Mouse (Mus musculus) cerebellum, postnatal 14 days (tissue): ENCODE measurements around the gene Hist1h2bf.
"Not testable (repeated sequence)": the region's sequence is repeated elsewhere in the genome, so short reads cannot be mapped to it uniquely, and the experiment has no call there.

ENCODE experiments used
- DNase-seq, 2 experiments: peaks; one replicate each; pipeline ENCODE4 v3.0.0; 2021; ENCODE audit warnings: mixed read lengths in 2 of 2

Gene Hist1h2bf

GRCm38 (mm10) chr13:23570261-23571021 is 3.6 kb downstream of the Hist1h2bf start:
- not testable (repeated sequence) for DNase-seq

- DNase-seq = no peak
Measured at GRCm38 (mm10) chr13:23564482-23564881, 9.5 kb downstream of the Hist1h2bf start.

DNA sequence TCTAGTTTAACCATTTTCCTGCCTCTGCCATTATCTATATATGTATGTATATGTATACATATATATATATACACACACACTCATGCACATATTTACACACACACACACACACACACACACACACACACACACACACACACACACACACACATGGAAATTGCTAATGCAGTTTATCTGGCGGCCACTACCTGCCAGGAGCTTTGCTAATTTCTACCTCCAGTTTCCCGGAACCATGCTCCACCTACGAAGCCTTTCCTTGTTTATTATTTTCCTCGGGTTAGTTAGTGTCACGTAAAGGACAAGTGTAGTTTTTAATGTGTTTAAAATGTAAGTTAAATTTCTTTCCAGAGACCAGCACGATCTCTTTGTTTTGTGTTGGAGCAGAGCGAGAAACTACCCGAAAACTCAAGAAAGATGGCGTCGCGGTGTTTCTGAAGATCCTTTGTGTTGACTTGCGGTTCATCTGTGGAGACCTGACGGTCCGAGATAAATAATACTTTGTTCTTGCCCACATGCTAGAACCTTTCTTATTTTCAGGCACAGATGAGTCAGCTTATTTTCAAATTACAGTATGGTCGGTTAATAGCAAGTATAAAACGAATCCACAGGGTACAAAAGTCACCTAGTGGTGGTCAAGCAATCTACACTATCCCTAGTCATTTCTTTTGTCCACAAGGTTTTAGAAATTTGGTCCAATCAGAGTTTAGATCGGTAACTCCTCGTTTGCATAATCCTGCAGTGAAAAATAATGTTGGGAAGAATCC is 11.1 kb downstream of the Hist1h2bf start:
- peak; percentile 49 to 53 for DNase-seq

DNA sequence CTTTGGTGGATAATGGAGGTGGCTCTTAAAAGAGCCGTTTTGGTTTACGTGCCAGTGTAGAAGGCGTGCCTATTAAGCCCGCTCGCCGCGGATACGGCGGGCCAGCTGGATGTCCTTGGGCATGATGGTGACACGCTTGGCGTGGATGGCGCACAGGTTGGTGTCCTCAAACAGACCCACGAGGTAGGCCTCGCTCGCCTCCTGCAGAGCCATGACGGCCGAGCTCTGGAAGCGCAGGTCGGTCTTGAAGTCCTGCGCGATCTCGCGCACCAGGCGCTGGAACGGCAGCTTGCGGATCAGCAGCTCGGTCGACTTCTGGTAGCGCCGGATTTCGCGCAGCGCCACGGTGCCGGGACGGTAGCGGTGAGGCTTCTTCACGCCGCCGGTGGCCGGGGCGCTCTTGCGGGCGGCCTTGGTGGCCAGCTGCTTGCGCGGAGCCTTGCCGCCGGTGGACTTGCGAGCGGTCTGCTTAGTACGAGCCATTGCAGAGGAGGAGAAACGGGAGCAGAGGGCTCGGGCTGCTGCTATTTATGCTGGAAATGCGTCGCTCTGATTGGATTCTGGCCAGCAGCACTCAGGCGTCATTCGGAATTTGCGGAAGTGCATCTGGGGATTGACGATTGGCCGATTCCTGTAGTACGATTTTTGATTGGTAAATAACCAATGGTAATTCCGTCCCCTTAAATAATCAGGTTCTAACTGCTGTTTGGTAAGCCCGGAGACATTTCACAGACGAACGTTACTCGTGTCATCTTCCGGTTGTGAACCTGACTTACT is 11.9 kb downstream of the Hist1h2bf start, which contains the start of gene Hist1h3e:
Gene Hist1h3e, minus strand, starts transcription at position 487 of the 777 bp plus-strand sequence.
- peak; percentile 93 to 94 for DNase-seq

DNA sequence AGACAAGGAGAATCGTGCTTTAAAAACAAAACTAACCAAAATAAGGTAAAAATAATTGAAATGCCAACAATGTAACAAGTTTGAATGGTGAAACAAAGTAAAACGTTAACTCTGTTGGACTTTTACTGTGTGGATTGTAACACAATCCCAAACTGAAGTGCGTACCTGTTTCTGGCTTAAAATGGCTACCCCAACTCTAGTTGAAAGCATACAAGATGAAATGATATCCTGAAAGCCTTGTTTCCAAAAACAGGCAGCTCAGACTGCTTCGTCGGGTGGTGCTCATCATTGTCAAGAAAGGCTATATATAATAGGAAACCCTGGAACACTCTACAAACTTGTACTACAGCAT is 12.5 kb downstream of the Hist1h2bf start:
- DNase-seq = not testable (repeated sequence)

- DNase-seq = not testable (repeated sequence)
Measured at GRCm38 (mm10) chr13:23560699-23561098, 13.3 kb downstream of the Hist1h2bf start.

DNA sequence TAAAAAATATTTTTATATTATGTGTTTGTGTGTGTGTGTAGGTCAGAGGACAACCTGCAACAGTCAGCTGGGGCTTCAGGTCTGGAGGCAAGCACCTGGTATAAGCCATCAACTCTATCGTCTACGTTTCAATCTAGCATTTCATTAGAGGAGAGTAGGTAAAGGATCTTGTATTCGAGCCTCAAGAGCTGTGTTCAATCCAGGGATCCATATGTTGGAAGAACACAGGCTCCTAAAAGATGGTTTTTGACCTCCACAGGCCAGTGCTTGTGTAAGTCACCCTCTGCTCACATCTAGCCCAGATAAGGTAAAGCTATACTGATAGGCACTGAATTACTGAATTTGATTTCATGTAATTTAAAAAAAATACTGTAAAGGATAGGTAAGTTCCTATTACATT is 17.1 kb downstream of the Hist1h2bf start:
- DNase-seq = no peak

- peak; percentile 62 to 79 for DNase-seq
Measured at GRCm38 (mm10) chr13:23555839-23556416, 18.1 kb downstream of the Hist1h2bf start.

DNA sequence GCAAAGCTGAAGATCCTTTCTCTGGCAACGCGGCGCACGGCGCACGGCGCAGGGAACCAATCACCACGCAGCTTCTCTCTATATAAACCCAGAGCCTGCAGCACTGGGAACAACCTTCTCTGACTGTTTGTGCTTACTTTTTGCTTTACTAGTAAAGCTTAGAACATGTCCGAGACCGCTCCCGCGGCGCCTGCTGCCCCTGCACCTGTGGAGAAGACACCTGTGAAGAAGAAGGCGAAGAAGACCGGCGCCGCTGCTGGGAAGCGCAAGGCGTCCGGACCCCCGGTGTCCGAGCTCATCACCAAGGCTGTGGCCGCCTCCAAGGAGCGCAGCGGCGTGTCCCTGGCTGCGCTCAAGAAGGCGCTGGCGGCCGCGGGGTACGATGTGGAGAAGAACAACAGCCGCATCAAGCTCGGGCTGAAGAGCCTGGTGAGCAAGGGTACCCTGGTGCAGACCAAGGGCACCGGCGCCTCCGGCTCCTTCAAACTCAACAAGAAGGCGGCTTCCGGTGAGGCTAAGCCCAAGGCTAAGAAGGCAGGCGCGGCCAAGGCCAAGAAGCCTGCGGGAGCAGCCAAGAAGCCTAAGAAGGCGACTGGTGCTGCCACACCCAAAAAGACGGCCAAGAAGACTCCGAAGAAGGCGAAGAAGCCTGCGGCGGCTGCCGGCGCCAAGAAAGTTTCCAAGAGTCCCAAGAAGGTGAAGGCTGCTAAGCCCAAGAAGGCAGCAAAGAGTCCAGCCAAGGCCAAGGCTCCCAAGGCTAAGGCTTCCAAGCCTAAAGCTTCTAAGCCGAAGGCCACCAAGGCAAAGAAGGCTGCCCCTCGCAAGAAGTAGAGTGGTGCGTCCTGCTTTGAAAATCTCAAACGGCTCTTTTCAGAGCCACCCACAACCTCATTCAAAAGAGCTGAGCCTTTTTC is 18.8 kb downstream of the Hist1h2bf start:
- peak; percentile 61 to 63 for DNase-seq

DNA sequence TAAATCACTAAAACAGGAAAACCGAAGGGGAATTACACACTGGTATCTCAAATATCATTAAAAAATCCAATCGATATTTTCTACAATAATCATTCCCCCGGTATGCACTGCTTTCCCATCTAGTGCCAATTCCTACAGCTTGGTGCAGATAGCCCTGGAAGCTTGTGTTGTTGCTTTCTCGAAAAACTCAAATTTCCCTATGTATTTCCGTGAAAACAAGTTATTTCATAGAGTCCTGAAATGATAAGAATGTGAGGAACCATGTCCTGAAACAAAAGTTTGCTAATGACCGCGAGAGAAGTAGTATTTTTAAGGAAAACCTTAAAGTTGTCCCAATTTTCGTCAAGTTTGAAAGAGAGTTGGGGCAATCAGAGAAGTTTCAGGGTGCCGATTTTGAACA is 19.6 kb downstream of the Hist1h2bf start:
- no peak for DNase-seq

- DNase-seq = no peak
Measured at GRCm38 (mm10) chr13:23552962-23553361, 21.0 kb downstream of the Hist1h2bf start, which contains the start of gene Hist1h1d. Gene Hist1h1d, plus strand, starts transcription at chr13:23553262.

GRCm38 (mm10) chr13:23551931-23552914 is 21.8 kb downstream of the Hist1h2bf start:
- no peak for DNase-seq

DNA sequence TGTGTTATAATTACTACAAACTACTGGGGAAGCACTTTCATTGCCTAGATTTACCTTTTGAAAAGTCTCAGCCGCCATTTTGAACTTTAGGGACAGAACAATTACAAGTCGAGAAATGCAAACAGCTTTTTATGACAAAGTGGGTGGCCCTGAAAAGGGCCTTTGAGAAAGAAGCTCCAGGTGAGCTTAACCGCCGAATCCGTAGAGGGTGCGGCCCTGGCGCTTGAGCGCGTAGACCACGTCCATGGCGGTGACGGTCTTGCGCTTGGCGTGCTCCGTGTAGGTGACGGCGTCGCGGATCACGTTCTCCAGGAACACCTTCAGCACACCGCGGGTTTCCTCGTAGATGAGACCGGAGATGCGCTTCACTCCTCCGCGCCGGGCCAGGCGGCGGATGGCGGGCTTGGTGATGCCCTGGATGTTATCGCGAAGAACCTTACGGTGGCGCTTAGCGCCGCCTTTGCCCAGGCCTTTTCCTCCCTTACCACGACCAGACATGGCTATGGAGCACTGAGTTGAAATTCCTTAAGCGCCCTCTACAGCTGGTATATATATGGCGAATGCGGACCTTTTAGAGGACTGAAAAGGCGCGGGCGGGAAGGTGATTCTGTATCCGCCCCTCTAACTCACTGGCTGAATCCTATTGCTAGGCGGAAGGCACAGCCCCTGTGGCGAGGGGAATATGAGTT is 22.7 kb downstream of the Hist1h2bf start, which contains the start of gene Hist1h4f:
Gene Hist1h4f, minus strand, starts transcription at position 503 of the 689 bp plus-strand sequence.
- DNase-seq = peak; percentile 87 to 92

DNA sequence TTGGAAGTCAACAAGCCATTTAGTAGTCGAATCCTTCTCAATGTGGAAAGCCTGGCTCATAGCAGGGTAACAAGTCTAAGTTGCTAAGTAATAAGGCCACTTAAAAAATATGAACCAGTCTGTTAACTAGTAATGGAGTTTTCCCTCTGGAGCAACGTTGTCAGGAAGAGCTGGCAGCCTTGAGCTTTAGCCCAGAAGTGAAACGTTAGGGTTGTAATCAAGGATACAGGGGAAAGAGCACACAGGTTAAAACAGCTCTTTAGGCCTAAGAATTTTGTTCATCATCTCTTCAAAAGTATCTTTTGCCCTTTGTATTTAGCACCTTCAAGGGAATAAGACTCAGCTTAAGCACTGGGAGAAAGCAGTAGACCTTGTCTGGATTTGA is 23.2 kb downstream of the Hist1h2bf start:
- DNase-seq = no peak

GRCm38 (mm10) chr13:23546694-23547093 is 27.3 kb downstream of the Hist1h2bf start:
- DNase-seq = no peak

GRCm38 (mm10) chr13:23544787-23545120 is 29.2 kb downstream of the Hist1h2bf start:
- DNase-seq = peak in 1 of 2 experiments; percentile 21

DNA sequence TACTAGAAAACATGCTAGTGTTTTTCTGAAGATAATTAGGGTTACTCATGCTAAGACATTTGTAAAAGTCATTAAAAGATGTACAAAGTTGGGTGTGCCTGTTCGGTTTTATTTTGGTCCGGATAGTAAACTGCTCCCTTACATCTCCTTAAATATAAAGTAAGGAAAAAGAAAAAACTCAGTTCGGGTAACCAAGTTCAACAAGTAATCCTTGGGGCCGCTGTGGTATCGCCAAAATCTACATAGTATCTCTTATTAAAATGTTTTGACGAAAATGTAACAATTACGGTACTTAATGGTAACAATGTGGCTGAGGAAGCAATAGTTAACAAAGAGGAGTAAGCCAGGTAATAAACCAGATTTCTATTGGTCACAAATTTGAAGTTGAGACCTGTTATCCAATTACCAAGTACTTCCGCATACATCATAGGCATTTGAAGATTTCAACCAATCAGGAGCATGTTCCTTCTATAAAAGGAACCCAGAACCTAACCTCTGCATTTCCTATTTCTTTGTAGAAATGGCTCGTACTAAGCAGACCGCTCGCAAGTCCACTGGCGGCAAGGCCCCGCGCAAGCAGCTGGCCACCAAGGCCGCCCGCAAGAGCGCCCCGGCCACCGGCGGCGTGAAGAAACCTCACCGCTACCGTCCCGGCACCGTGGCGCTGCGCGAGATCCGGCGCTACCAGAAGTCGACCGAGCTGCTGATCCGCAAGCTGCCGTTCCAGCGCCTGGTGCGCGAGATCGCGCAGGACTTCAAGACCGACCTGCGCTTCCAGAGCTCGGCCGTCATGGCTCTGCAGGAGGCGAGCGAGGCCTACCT is 29.8 kb downstream of the Hist1h2bf start, which contains the start of gene Hist1h3f:
Gene Hist1h3f, plus strand, starts transcription at position 88 of the 822 bp plus-strand sequence.
- peak; percentile 59 to 83 for DNase-seq

- peak; percentile 16 to 59 for DNase-seq
Measured at GRCm38 (mm10) chr13:23542999-23543607, 30.9 kb downstream of the Hist1h2bf start, which contains the start of gene Hist1h2bh. Gene Hist1h2bh, minus strand, starts transcription at chr13:23543392.
